Mouse (Mus musculus) cortical plate, adult 2 months (tissue): ENCODE data around the gene Tfb1m.

Source experiments
- CTCF ChIP-seq: fragments of 200-500 bp; IDR thresholded peaks from 2 replicates; pipeline ENCODE4 v1.5.1; 2011; ENCODE audit warnings: mild to moderate bottlenecking, control low read depth, low read length; ENCODE audit not compliant: insufficient read depth; ENCODE audit errors: extremely low read depth
- POLR2A ChIP-seq: fragments of 200-500 bp; IDR thresholded peaks from 2 replicates; pipeline ENCODE4 v1.6.1; 2011; ENCODE audit warnings: mild to moderate bottlenecking, low read length, control low read depth; ENCODE audit not compliant: insufficient read depth; ENCODE audit errors: extremely low read depth

- no peak for TF ChIP-seq CTCF
- TF ChIP-seq POLR2A: no peak
Observed at GRCm38 (mm10) chr17:3562405-3562804, 4.8 kb upstream of the Tfb1m start.
